Mouse (Mus musculus) midbrain, embryonic 14.5 days (tissue): ENCODE measurements at regions not wholly inside any gene's neighbourhood (a gene's known extent, or its start where the extent isn't known, plus 50 kb on each side); places are given as distances from the start of the nearest gene placed in this dataset.
A peak's percentile ranks its signal among the peaks of the same experiment; 100 is the strongest.

Source experiments
- ATAC-seq: fragments of 200-750 bp; cut with Nextera tagmentation; 2 replicates; pipeline ENCODE4 v1.8.0; 2017; ENCODE audit warnings: moderate number of reproducible peaks, moderate library complexity; ENCODE audit not compliant: low FRiP score, low TSS enrichment
- DNase-seq: peaks from one replicate; pipeline ENCODE4 v3.0.0-alpha.2; 2015
- H3K27ac ChIP-seq: fragments of 300-500 bp; sonication (generic); replicated peaks from 2 replicates; pipeline ENCODE4 v1.5.1; 2014; ENCODE audit warnings: mild to moderate bottlenecking, low read depth, low read length, moderate library complexity
- H3K27me3 ChIP-seq: fragments of 300-500 bp; sonication (generic); 2 replicates; pipeline ENCODE4 v1.6.1; 2014; ENCODE audit warnings: low read length, control low read depth, mixed read lengths; ENCODE audit not compliant: control insufficient read depth, insufficient read depth
- H3K36me3 ChIP-seq: fragments of 300-500 bp; sonication (generic); 2 replicates; pipeline ENCODE4 v1.6.1; 2014; ENCODE audit warnings: low read length, control low read depth; ENCODE audit not compliant: control insufficient read depth, insufficient read depth
- H3K4me1 ChIP-seq: fragments of 300-500 bp; sonication (generic); 2 replicates; pipeline ENCODE4 v1.6.1; 2014; ENCODE audit warnings: mild to moderate bottlenecking, antibody characterized with exemption, low read length, control low read depth; ENCODE audit not compliant: control insufficient read depth, insufficient read depth
- H3K4me2 ChIP-seq: fragments of 300-500 bp; sonication (generic); 2 replicates; pipeline ENCODE4 v1.6.1; 2014; ENCODE audit warnings: mild to moderate bottlenecking, low read length, moderate library complexity
- H3K4me3 ChIP-seq: fragments of 300-500 bp; sonication (generic); replicated peaks from 2 replicates; pipeline ENCODE4 v1.5.1; 2014; ENCODE audit warnings: low read depth, low read length
- H3K9ac ChIP-seq: fragments of 300-500 bp; sonication (generic); replicated peaks from 2 replicates; pipeline ENCODE4 v1.6.1; 2014; ENCODE audit warnings: mild to moderate bottlenecking, low read length, moderate library complexity
- H3K9me3 ChIP-seq: fragments of 300-500 bp; sonication (generic); 2 replicates; pipeline ENCODE4 v1.6.1; 2016; ENCODE audit warnings: low read length, control low read depth, mixed read lengths; ENCODE audit not compliant: control insufficient read depth
- WGBS: fragments of 180-500 bp; shearing (Covaris S2); extraction: QIAGEN DNeasy Blood & Tissue Kit; methylation state at CpG from one replicate; pipeline ENCODE4 v1.1.7; 2014; 5-methylcytosine and 5-hydroxymethylcytosine counted together

GRCm38 (mm10) chr12:110189329-110189642 is 89.6 kb upstream of the Dio3 start:
- peak; percentile 39 for DNase-seq

GRCm38 (mm10) chr12:110192186-110192585 is 86.7 kb upstream of the Dio3 start:
- Histone ChIP-seq H3K27ac (no peak overlapping the region), H3K4me2 (no peak overlapping the region), H3K4me1 (peaks cover 22% of the 10 kb centered on the region), H3K9ac (no peak overlapping the region; the same call in 1 of the 2 replicates), H3K27me3 (peaks cover 34% of the 10 kb centered on the region), H3K36me3 (no peaks in the 10 kb centered on the region), H3K4me3 (no peak overlapping the region), H3K9me3 (no peaks in the 10 kb centered on the region)
- ATAC-seq (no peak), DNase-seq (no peak)
- 42% methylated on average over 8 of the region's 8 CpGs for WGBS

More at GRCm38 (mm10) chr12:110189329-110189642, 89.6 kb upstream of the Dio3 start:
- no peak for ATAC-seq
- Histone ChIP-seq H3K36me3 (no peaks in the 10 kb centered on the region), H3K4me2 (peak overlapping the region; percentile 46), H3K9ac (no peak overlapping the region), H3K4me3 (peak overlapping the region; percentile 19), H3K27ac (0 out of 2 replicates have a peak overlapping the region, but pooled peaks have one; percentile 41), H3K27me3 (peaks cover 43% of the 10 kb centered on the region), H3K4me1 (peaks cover 22% of the 10 kb centered on the region), H3K9me3 (no peaks in the 10 kb centered on the region)
- under 1% methylated on average over 19 of the region's 19 CpGs for WGBS

- Histone ChIP-seq H3K27me3 (no peaks in the 10 kb centered on the region), H3K4me1 (no peaks in the 10 kb centered on the region), H3K9me3 (no peaks in the 10 kb centered on the region), H3K36me3 (no peaks in the 10 kb centered on the region), H3K4me3 (no peak overlapping the region), H3K9ac (no peak overlapping the region), H3K4me2 (no peak overlapping the region), H3K27ac (no peak overlapping the region)
- no peak for ATAC-seq
- WGBS = 76% methylated on average over 3 of the region's 3 CpGs
- no peak for DNase-seq
These were observed 81.5 kb upstream of the Dio3 start for GRCm38 (mm10) chr12:110197366-110197765.

- ATAC-seq = no peak
- Histone ChIP-seq H3K36me3 (no peaks in the 10 kb centered on the region), H3K4me2 (no peak overlapping the region), H3K9ac (no peak overlapping the region), H3K4me3 (no peak overlapping the region), H3K27me3 (no peaks in the 10 kb centered on the region), H3K4me1 (no peaks in the 10 kb centered on the region), H3K27ac (no peak overlapping the region), H3K9me3 (no peaks in the 10 kb centered on the region)
- DNase-seq = no peak
- WGBS = 90% methylated on average over 7 of the region's 7 CpGs
These were observed 78.4 kb upstream of the Dio3 start for GRCm38 (mm10) chr12:110200471-110200870.

- no peak for DNase-seq
- Histone ChIP-seq H3K27me3 (no peaks in the 10 kb centered on the region), H3K27ac (no peak overlapping the region), H3K9me3 (no peaks in the 10 kb centered on the region), H3K4me2 (no peak overlapping the region), H3K4me3 (no peak overlapping the region), H3K36me3 (no peaks in the 10 kb centered on the region), H3K9ac (no peak overlapping the region), H3K4me1 (no peaks in the 10 kb centered on the region)
- WGBS = 91% methylated on average over 4 of the region's 4 CpGs
- ATAC-seq = no peak
These were observed 78.0 kb upstream of the Dio3 start for GRCm38 (mm10) chr12:110200887-110201286.

GRCm38 (mm10) chr12:110203271-110204014 is 75.4 kb upstream of the Dio3 start:
- no peak overlapping the region for H3K27ac ChIP-seq
- H3K36me3 ChIP-seq = no peaks in the 10 kb centered on the region
- no peak overlapping the region for H3K4me2 ChIP-seq
- peaks cover 9% of the 10 kb centered on the region for H3K4me1 ChIP-seq
- no peak overlapping the region for H3K9ac ChIP-seq
- no peak overlapping the region for H3K4me3 ChIP-seq
- no peak for DNase-seq
- 85% methylated on average over 13 of the region's 13 CpGs for WGBS
- H3K27me3 ChIP-seq = no peaks in the 10 kb centered on the region
- H3K9me3 ChIP-seq = no peaks in the 10 kb centered on the region
- no peak for ATAC-seq

GRCm38 (mm10) chr12:110204246-110204989 is 74.5 kb upstream of the Dio3 start:
- Histone ChIP-seq H3K27me3 (no peaks in the 10 kb centered on the region), H3K9ac (no peak overlapping the region), H3K4me3 (no peak overlapping the region), H3K4me1 (peaks cover 9% of the 10 kb centered on the region), H3K36me3 (no peaks in the 10 kb centered on the region), H3K4me2 (no peak overlapping the region), H3K27ac (no peak overlapping the region), H3K9me3 (no peaks in the 10 kb centered on the region)
- 83% methylated on average over 6 of the region's 6 CpGs for WGBS
- no peak for DNase-seq
- no peak for ATAC-seq

GRCm38 (mm10) chr12:110206271-110206670 is 72.6 kb upstream of the Dio3 start:
- Histone ChIP-seq H3K4me2 (no peak overlapping the region), H3K4me3 (no peak overlapping the region), H3K9ac (no peak overlapping the region), H3K9me3 (no peaks in the 10 kb centered on the region), H3K27ac (no peak overlapping the region), H3K36me3 (no peaks in the 10 kb centered on the region), H3K27me3 (no peaks in the 10 kb centered on the region), H3K4me1 (peaks cover 9% of the 10 kb centered on the region)
- ATAC-seq (no peak), DNase-seq (no peak)
- 66% methylated on average over 5 of the region's 5 CpGs for WGBS

- H3K9ac ChIP-seq = no peak overlapping the region
- H3K9me3 ChIP-seq = no peaks in the 10 kb centered on the region
- no peak for DNase-seq
- WGBS = 5% methylated on average over 6 of the region's 6 CpGs
- no peaks in the 10 kb centered on the region for H3K36me3 ChIP-seq
- no peak for ATAC-seq
- H3K4me2 ChIP-seq = no peak overlapping the region
- no peak overlapping the region for H3K4me3 ChIP-seq
- H3K27ac ChIP-seq = no peak overlapping the region
- H3K4me1 ChIP-seq = peaks cover 9% of the 10 kb centered on the region
- no peaks in the 10 kb centered on the region for H3K27me3 ChIP-seq
These were observed 72.1 kb upstream of the Dio3 start for GRCm38 (mm10) chr12:110206812-110207211.
